Mouse (Mus musculus): ENCODE measurements around the gene Sphk2.

Sphk2 gene

DNA sequence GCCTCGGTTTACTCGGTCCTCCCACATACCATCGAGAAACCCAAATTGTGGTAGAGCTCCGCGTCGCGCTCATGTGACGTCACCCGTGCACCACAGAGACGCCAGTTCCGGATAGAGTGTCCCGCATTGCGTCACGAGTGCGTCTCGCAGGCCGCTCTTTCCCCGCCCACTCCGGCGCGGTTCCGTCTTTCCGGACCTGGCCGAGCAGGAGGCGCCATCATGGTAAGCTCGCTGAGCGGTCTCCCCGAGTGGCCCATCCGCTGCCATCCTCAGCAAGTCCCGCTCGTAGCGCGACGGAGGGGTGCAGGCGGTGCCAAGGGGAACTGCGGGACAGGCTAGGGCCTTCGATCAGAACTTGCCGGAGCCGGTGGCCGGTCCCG lies at the start of gene Sphk2:
Gene Sphk2 (minus strand): TSS at position 85 of the 380 bp plus-strand sequence.
- DNase-seq (ENCODE audit: low spot score): peak; percentile 94

DNA sequence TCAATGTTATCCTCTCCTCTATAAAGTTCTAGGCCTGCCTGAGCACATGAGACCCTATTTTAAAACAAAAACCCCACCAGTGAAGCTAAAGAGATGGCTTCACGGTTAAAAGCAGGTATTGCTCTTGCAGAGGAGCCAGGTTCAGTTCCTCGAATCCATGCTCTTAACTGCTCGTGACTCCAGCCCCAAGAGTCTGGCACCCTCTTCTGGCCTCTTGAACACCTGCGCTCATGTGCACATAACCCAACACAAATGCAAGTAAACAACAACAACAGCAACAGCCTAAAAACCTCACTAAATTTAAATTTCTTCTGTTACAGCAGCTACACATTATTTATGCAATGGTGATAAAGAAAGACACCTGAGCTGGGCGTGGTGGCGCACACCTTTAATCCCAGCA lies 49.7 kb upstream of the Sphk2 start:
- DNase-seq (ENCODE audit: low spot score): no peak

DNA sequence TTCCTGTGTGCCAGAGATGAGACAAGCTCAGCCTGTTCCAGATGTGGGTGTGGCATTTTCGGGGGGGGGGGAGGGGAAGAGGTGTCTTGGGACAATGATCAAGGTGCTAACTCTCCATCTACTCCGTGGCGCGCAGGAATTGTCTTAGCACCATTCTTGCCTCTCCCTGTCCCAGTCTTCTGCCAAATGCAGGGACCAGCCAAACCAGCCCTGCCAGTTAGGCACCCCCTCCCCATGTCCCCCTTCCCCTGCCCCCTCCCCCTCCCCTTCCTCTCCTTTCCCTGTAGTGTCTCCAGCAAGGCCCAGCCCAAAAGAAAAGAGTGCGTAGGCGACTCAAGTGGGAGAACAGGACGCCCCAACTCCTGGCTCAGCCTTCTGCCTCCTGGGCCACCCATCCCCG lies 49.0 kb upstream of the Sphk2 start:
- DNase-seq (ENCODE audit: low spot score): no peak

DNA sequence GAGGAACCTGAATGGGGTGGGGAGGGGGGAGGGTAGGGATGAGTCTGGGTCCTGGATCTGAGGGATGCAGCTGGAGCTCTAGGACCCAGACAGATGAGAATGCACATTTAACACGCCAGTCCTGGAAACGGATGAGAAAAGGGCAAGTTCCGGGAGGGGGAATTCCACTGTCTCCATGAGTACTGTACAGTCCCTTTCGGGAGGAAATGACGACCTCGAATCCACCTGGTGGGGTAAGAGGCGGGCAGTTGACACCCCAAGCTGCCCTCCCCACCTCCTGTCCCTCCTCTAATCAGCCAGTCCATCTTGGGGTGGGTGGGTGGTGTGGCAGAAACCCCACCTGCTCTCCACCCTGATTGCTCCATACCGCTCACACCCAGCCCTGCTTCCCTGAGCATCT lies 48.2 kb upstream of the Sphk2 start:
- no peak for DNase-seq (ENCODE audit: low spot score)

DNA sequence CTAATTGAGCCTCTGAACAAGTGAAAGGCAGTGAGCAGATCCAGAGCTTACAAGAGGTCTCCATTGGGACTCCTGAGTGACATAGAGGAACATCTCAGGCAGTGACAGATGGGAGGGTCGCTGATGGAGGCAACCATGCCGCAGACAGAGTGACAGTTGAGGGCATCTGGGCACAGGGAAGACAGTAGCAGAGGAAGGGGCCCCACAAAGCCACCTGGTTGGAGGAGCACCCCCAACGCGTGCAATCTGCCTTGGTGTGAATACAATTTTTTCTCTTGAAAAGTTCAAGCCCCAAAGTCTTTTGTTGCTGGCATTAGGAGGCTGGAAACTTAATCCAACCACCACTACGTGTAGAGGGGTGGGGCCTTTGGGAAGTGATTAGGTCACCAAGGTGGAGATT lies 42.3 kb upstream of the Sphk2 start:
- no peak for DNase-seq (ENCODE audit: low spot score)

DNA sequence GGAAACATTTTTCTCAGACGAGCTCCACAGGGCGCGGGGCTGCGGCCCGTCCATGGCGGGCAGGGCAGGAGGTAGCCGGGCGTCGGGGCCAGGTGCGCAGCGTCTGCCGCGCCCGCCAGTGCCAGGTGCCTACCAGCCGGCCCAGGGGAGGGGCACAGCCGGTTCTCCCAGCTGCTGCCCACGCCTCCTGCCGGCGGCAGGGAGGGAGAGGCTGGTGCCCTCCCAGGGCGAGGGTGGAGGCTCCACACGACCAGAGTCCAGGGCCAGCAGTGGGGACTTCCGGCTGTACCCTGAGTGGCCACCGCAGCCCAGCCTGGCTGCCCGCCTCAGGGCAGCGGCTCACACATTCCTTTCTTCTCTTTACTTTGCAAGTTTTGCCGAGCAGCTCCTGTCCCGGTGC lies 41.6 kb upstream of the Sphk2 start:
- DNase-seq (ENCODE audit: low spot score): no peak

DNA sequence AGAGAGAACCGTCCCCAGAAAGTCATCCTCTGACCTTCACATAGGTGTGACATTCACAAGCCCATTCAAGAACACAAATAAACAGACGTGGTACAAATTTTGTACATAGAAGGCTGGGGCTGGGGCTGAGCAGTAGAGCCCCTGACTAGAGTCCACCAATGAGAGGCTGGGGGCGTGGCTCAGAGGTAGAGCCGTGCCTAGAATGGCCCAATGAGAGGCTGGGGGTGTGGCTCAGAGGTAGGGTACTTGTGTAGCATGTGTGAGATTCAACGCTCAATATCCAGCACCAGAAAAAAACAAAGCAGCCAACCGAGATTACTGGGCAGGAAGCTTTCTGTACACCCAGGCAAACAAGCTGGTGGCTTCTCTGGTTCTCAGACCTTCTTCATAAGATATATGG lies 37.9 kb upstream of the Sphk2 start:
- DNase-seq (ENCODE audit: low spot score): no peak

DNA sequence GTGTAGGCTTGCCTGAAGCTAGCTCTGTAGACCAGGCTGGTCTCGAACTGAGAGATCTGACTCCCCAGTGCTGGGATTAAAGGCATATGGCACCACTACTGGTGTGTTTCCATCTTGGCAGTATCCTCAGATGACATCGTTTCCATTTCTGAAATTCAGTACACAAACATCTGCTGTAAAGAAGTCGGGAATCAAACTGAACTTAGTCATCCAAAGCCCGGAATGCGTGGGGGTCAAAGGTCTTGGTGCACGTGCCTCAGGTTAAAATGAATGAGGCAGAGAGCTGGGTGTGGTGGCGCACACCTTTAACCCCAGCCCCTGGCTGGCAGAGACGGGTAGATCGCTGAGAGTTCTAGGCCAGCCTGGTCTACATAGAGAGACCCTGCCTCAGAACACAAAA lies 32.4 kb upstream of the Sphk2 start:
- no peak for DNase-seq (ENCODE audit: low spot score)

DNA sequence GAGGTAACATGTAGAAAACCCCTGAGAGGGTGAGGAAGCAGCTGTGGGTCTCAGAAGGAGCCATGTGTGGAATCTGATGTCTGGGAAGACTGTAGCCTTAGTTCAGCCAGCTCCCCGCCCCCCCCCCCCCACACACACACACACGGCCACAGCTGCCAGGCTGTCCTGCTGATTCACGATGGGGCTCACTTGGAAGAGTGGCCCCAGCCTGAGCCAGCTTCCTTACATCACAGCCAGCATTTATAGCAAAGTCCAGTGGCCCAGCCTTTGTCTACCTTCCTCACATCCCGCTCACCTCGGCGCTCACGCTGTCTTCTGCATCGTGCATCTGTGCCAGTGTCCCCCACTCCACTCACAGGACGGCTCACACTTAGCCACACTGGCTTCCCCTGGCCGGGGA lies 31.6 kb upstream of the Sphk2 start:
- DNase-seq (ENCODE audit: low spot score): no peak

DNA sequence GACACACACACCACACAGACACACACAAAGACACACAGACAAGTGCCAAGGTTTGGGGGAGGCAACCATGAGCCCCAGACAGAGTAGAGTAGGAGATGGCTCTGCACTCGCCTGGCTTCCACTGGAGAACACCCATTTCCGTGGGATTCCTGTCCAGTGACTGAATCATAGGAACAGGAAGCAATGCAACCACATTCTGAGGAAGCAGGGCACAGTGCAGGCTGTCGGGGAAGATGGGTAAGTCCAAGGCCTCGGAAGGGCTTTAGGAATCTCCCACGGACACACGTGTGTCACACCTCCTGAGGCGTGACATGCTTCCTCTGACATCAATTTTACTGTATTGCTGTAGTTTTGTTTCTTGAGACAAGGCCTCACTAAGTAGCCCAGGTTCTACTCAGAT lies 30.3 kb upstream of the Sphk2 start:
- DNase-seq (ENCODE audit: low spot score): no peak

DNA sequence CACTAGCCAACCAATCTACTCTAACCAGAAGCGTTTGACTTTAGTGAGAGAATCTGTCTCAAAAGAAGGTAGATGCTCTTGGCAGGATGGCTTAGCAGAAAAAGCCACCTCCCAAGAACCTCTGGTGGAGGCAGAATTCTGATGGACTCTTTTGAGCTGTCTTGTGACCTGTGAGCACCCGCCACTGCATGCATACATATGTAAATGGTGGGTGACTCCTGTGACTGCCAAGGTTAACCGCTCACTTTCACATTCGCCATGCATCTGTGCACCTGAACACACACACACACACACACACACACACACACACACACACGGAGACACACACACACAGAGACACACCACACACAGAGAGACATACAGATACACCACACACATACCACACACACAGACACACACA lies 29.6 kb upstream of the Sphk2 start:
- no peak for DNase-seq (ENCODE audit: low spot score)

DNA sequence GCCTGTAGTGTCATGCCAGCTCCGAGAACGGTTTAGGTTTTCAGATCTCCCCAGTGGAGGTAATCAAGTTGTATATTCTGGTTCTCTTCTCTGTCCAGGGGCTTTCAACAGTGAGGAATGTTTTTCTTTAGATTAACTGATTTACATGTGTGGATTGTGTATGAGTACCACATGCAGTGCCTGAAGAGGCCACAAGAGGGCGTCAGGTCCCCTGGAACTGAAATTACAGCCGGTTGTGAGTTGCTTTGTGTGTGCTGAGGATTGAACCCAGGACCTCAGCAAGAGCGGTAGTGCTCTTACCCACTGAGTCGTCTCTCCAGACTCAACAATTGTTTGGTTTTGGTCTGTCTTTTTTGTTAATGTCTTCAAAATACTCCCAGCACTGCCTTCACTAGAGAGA lies 28.7 kb upstream of the Sphk2 start:
- DNase-seq (ENCODE audit: low spot score): no peak

DNA sequence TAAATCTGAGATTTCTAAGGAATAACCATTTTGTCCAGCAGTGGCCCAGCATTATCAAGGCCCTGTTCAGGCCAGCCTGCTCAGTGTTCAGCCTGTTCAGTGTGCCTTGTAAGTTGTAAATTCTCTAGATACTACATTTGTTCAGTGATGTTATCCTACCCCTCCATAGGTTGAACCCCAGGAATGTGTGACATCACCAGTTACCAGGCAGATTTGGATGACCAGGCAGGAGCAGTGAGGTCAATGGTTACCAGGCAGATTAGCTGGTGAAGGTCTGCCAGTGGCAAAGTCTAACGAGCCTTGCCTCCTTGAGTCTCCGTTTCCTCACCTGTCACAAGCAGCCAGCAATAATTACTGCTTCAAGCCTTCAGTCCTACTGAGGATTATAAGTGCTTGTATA lies 26.6 kb upstream of the Sphk2 start:
- DNase-seq (ENCODE audit: low spot score): no peak

DNA sequence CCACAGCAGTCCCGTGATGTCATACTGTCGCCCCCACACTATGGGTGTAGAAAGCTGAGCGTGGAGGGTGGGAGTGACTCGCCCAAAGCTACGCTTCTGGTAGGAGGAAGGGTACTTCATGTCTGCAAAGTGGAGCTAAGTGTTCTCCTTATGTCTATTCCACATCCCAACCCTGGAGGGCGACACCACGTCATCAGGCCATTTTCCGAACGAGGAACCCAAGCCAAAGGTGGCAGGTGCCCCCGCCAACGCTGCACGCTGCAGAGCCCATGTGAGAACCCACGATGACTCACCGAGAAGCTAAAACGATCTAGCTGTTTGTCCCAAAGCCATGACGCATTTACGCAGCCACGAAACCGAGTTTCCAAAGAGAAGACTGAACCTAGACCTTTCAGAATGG lies 24.5 kb upstream of the Sphk2 start:
- no peak for DNase-seq (ENCODE audit: low spot score)

DNA sequence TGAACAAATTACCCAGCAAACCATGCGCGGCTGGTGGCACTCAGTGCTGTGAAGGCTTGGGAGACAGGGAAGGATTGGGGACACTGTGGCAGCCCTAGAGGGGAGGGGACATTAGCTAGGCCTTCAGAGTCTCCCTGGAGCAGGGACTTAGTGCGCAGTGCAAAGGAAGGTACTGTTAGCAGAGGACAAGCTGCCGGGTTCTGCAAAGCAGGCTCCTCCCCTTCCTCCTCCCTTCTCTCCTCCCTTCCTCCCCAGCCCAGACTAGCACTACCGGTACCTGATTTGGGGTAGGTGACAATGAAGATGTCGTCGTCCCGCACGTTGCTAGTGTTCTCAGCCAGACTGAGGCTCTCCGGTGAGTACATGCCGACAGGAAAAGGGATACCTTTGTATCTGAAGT lies 24.0 kb upstream of the Sphk2 start:
- no peak for DNase-seq (ENCODE audit: low spot score)

DNA sequence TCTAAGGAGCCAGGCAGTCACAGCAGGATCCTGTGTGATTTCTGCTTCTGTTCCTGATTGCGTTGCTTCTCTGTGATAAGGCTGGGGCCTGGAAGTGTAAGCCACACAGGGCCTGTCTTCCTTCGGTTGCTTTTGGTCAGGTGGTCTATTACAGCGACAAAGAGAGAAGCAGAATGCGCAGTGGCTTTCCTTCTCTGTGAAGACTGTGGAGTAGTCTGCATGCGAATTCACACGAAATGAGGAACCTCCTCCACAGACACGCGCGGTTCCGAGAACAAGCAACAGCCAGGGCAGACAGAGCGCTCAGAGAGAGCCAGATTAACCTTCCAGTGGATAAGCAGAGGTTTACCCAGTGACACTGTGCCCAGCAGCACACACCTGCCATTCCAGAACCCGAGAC lies 23.5 kb upstream of the Sphk2 start:
- DNase-seq (ENCODE audit: low spot score): no peak

DNA sequence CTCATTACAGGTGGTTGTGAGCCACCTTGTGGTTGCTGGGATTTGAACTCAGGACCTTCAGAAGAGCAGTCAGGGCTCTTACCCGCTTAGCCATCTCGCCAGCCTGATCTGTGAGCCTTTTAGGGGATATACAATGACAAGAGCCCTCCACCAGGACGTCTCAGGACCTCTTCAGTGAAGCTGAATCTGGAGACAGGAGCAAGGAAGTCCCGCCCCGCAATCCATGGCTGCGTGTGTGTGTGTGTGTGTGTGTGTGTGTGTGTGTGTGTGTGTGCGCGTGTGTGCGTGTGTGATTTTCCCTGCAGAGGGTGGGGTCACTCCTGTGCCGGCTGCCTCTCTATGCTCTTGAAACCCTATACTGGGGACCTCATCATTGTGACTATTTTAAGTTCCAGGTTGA lies 22.0 kb upstream of the Sphk2 start:
- no peak for DNase-seq (ENCODE audit: low spot score)

DNA sequence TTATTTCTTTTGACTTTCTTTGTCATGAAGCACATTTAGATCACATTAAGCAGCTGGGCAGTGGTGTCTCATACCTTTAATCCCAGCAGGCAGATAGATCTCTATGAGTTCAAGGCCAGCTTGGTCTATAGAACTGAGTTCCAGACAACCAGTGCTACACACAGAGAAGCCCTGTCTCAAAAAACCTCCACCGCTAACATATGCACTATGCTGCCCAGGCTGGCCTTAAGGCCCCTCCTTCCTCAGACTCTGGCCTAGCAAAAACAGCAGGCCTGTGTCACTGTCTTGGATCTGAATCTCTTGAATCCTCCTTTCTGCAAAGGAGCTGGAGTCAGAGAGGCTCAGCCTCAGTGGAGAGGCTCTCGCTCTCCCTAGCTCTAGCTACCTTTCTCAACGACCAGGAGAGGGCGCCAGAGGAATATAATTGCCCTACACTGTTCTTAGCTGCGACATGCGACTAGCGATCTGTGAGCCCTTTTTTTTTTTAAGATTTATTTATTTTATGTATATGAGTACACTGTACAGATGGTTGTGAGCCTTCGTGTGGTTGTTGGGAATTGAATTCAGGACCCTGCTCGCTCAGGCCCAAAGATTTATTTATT lies 21.5 kb upstream of the Sphk2 start:
- DNase-seq (ENCODE audit: low spot score): no peak

DNA sequence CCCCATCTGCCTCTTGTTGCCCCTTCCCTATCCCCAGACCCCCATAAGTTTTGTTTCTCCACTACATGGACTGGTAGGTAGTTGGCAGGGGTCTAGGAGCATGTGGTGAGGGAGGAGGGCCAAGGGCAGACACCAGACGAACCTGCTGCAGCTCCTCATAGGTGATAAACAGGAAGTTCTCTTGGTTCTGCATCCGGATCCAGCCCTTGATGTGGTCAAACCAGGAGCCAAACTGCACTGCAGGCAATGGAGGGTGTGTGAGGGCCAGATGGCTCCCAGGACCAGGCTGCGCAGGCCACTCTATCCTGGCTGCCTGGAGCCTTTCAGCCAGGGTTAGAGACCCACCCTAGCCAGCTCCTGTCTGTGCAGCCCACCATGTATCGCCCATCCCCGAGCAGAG lies 15.7 kb upstream of the Sphk2 start:
- DNase-seq (ENCODE audit: low spot score): no peak

DNA sequence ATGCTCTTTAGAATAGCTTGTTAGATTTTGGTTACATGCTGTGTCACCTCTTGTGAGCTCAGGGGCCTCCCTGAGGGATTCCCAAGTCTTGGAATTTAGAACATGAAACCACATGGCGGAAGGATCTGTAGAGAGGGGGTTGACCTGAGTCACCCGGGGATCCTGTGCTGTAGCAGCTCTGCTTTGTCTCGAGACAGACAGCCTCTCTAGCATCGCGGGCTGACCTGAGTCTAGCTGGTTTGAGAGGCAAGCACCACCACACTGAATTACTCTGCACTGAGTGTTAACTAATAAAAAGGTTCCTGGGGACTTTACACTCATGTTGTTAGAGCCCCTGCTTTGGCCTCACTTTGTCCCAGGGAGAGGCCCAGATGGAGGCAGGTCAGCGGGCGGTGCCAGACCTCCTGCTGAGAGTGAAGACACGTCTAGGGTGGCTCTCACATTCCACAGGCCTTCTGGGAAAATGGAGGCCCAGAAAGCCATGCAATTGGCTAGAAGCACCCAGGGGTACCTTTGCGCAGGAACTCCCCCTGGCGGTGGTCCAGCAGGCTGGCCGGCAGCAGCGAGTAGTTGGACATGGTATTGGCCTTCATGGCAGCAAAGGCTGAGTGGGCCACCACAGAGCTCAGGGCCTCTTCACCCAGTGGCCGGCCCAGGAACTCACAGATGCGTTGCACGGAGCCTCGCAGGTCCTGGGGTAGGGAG lies 13.1 kb upstream of the Sphk2 start:
- no peak for DNase-seq (ENCODE audit: low spot score)

DNA sequence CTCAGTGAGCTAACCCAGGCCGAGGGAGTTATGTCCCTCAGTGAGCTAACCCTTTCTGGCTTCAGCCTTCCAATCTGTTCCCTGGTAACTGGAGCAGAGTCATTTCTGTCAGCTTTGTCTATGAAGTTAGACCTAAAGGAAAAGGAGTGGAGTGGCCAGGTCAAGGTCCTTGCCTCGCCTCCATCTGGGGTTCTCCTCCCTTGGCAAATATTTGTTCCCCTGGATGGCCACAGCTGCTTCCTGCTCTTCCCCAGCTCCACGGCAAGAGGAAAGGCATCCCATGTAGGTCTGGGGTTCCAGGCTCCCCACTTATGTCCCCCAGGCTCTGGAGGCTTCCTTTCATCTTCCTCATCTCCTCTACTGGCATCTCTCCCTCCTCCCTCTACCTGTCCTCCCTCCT lies 9.8 kb upstream of the Sphk2 start:
- no peak for DNase-seq (ENCODE audit: low spot score)

DNA sequence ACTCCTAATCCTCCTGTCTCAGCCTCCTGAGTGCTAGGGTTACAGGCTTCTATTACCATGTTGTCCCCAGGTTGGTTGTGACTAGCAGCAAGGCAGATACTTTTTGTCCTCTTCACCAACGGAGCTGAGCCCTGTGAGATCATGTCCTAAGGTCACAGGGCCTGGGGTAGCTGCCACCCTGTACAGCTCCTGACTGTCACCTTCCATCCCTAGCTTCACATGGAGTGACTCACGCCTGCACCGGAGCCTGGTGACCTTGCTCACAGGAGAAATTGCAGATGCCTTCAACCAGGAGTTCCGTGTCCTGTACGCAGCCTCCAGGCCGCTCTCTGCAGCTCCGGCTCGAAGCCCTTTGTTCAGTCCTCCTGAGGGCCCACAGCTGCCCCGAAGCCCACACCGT lies 8.6 kb upstream of the Sphk2 start:
- DNase-seq (ENCODE audit: low spot score): no peak

DNA sequence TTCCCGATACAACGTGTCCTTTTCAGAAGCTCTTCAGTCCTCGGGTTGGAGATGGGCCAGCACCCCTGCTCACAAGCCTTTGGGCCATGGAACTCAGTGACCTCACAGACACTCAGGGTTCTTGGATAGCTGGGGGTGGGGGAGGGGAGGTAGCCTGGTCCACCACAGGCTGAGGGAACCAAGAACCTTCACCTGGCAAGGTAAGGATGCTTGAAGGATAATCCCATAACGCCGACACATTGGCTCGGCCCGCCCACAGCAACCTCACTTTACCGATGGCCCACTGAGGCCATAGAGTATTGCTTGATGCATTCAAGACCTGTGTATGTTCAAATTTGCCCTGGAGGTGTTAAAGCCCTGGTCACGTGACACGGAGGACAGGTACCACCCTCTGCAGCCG lies 7.9 kb upstream of the Sphk2 start, which contains the start of gene Spaca4:
Gene Spaca4 (minus strand): TSS at position 101 of the 400 bp plus-strand sequence.
- DNase-seq (ENCODE audit: low spot score): no peak

DNA sequence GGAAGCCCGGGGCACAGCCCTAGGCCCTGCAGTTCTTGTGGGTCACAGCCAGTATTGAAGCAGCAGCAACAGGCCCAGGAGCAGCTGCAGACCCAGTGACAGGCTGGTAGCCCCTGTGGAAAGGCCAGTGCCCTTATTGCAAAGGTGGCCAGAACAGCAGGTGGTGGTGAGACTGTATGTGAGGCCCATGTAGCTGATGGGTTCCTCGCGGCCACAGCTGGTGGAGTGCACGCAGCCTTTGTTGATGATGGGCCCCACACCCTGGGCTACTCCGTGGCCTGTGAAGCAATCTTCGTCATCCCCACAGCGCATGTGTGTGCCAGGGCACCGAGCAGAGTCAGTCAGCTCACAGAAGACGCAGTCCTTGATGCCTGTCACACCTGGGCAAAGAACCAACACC lies 7.3 kb upstream of the Sphk2 start:
- no peak for DNase-seq (ENCODE audit: low spot score)
